Mouse (Mus musculus) MEL (cell line): ENCODE data around the gene Gm20388. TPM values are rescaled to one million over a fixed set of nuclear protein-coding genes. Genes with fewer than 3 reads are reported as not detected.

Source experiments
- DNase-seq: peaks from one replicate; pipeline ENCODE4 v3.0.0; 2011; ENCODE audit warnings: low read depth, low spot score
- H3K27ac ChIP-seq: 2 replicates; pipeline ENCODE4 v1.5.1; 2012; ENCODE audit warnings: low read depth, mild to moderate bottlenecking, control low read depth, low read length, moderate library complexity; ENCODE audit not compliant: control insufficient read depth
- H3K27me3 ChIP-seq, 2 experiments: fragments of 150-350 bp in 1 of 2; sonication (generic) in 1 of 2; 2 replicates each; pipeline ENCODE4 v1.6.1; 2012; ENCODE audit warnings: low read length in 2 of 2, mild to moderate bottlenecking in 2 of 2, improper control_type of control experiment in 1 of 2, moderate library complexity in 1 of 2; ENCODE audit not compliant: insufficient read depth in 2 of 2, control insufficient read depth in 1 of 2
- H3K36me3 ChIP-seq, 2 experiments: 2 replicates each; pipeline ENCODE4 v1.6.1; 2012 to 2014; ENCODE audit warnings: low read length in 2 of 2, improper control_type of control experiment in 1 of 2, inconsistent platforms in 1 of 2, mild to moderate bottlenecking in 1 of 2; ENCODE audit not compliant: insufficient read depth in 2 of 2, control insufficient read depth in 1 of 2
- H3K4me1 ChIP-seq, 2 experiments: fragments of 150-350 bp in 1 of 2; sonication (generic) in 1 of 2; 2 replicates each; pipeline ENCODE4 v1.6.1; 2012; ENCODE audit warnings: low read length in 2 of 2, improper control_type of control experiment in 1 of 2, mild to moderate bottlenecking in 1 of 2; ENCODE audit not compliant: insufficient read depth in 2 of 2, control insufficient read depth in 1 of 2
- H3K4me3 ChIP-seq, 2 experiments: fragments of 150-350 bp in 1 of 2; sonication (generic) in 1 of 2; 2 replicates each; pipeline ENCODE4 v1.5.1; 2012; ENCODE audit warnings: low read depth in 2 of 2, low read length in 2 of 2, mild to moderate bottlenecking in 2 of 2, moderate library complexity in 2 of 2, control low read depth in 1 of 2, improper control_type of control experiment in 1 of 2; ENCODE audit not compliant: control insufficient read depth in 1 of 2, insufficient read depth in 1 of 2
- H3K79me2 ChIP-seq: 2 replicates; pipeline ENCODE4 v1.6.1; 2012; ENCODE audit warnings: mild to moderate bottlenecking, low read length, moderate library complexity; ENCODE audit not compliant: control insufficient read depth, poor library complexity, insufficient read depth
- H3K9ac ChIP-seq: 2 replicates; pipeline ENCODE4 v1.6.1; 2012; ENCODE audit warnings: low read depth, mild to moderate bottlenecking, control low read depth, low read length, moderate library complexity; ENCODE audit not compliant: control insufficient read depth, poor library complexity, severe bottlenecking
- H3K9me3 ChIP-seq: fragments of 150-350 bp; sonication (generic); replicated peaks from 2 replicates; pipeline ENCODE4 v1.6.1; 2012; ENCODE audit warnings: mild to moderate bottlenecking, low read length, improper control_type of control experiment, moderate library complexity; ENCODE audit not compliant: insufficient read depth
- BHLHE40 ChIP-seq: IDR thresholded peaks from 2 replicates; pipeline ENCODE4 v1.6.1; 2012; ENCODE audit warnings: low read depth, mild to moderate bottlenecking, inconsistent platforms, low read length, improper control_type of control experiment, borderline replicate concordance
- CHD1 ChIP-seq: IDR thresholded peaks from 2 replicates; pipeline ENCODE4 v1.6.1; 2012; ENCODE audit warnings: low read depth, mild to moderate bottlenecking, inconsistent platforms, low read length, improper control_type of control experiment
- E2F4 ChIP-seq: IDR thresholded peaks from 2 replicates; pipeline ENCODE4 v1.6.1; 2011; ENCODE audit warnings: low read depth, low read length, improper control_type of control experiment, borderline replicate concordance
- GABPA ChIP-seq: IDR thresholded peaks from 2 replicates; pipeline ENCODE4 v1.6.1; 2012; ENCODE audit warnings: low read depth, mild to moderate bottlenecking, inconsistent platforms, low read length, improper control_type of control experiment, moderate library complexity
- GATA1 ChIP-seq: IDR thresholded peaks from 2 replicates; pipeline ENCODE4 v1.6.1; 2011; ENCODE audit warnings: low read depth, low read length, improper control_type of control experiment
- HCFC1 ChIP-seq: IDR thresholded peaks from 2 replicates; pipeline ENCODE4 v1.6.1; 2012; ENCODE audit warnings: low read depth, mild to moderate bottlenecking, inconsistent platforms, low read length, improper control_type of control experiment, moderate library complexity
- JUND ChIP-seq: IDR thresholded peaks from 2 replicates; pipeline ENCODE4 v1.6.1; 2011; ENCODE audit warnings: low read depth, mild to moderate bottlenecking, improper control_type of control experiment, low read length
- MAFK ChIP-seq: IDR thresholded peaks from 2 replicates; pipeline ENCODE4 v1.6.1; 2011; ENCODE audit warnings: low read depth, mild to moderate bottlenecking, low read length, improper control_type of control experiment, borderline replicate concordance
- MXI1 ChIP-seq: IDR thresholded peaks from 2 replicates; pipeline ENCODE4 v1.6.1; 2011; ENCODE audit warnings: mild to moderate bottlenecking, low read depth, low read length, improper control_type of control experiment
- MYB ChIP-seq: IDR thresholded peaks from 2 replicates; pipeline ENCODE4 v1.6.1; 2011; ENCODE audit warnings: mild to moderate bottlenecking, low read depth, low read length, improper control_type of control experiment
- MYC ChIP-seq: IDR thresholded peaks from 2 replicates; pipeline ENCODE4 v1.6.1; 2011; ENCODE audit warnings: low read depth, mild to moderate bottlenecking, low read length, improper control_type of control experiment, moderate library complexity
- NRF1 ChIP-seq: IDR thresholded peaks from 2 replicates; pipeline ENCODE4 v1.6.1; 2014; ENCODE audit warnings: low read depth, mild to moderate bottlenecking, inconsistent platforms, low read length, improper control_type of control experiment, moderate library complexity; ENCODE audit not compliant: poor library complexity, insufficient read depth, severe bottlenecking
- POLR2A ChIP-seq, 2 experiments: IDR thresholded peaks; 2 replicates each; pipeline ENCODE4 v1.6.1; 2011 to 2012; ENCODE audit warnings: low read length in 2 of 2, mild to moderate bottlenecking in 2 of 2, control low read depth in 1 of 2, improper control_type of control experiment in 1 of 2, low read depth in 1 of 2, moderate library complexity in 1 of 2; ENCODE audit not compliant: control insufficient read depth in 1 of 2, insufficient read depth in 1 of 2, poor library complexity in 1 of 2
- POLR2AphosphoS5 ChIP-seq: IDR thresholded peaks from 2 replicates; pipeline ENCODE4 v1.6.1; 2012; ENCODE audit warnings: low read depth, borderline replicate concordance, mild to moderate bottlenecking, inconsistent platforms, low read length, moderate library complexity, mixed read lengths
- SIN3A ChIP-seq: IDR thresholded peaks from 2 replicates; pipeline ENCODE4 v1.6.1; 2012; ENCODE audit warnings: low read length, improper control_type of control experiment, inconsistent platforms
- TBP ChIP-seq: IDR thresholded peaks from 2 replicates; pipeline ENCODE4 v1.8.0; 2011; ENCODE audit warnings: low read depth, low read length, improper control_type of control experiment
- USF2 ChIP-seq, 2 experiments: IDR thresholded peaks; 2 replicates each; pipeline ENCODE4 v1.6.1; 2011 to 2012; ENCODE audit warnings: improper control_type of control experiment in 2 of 2, low read length in 2 of 2, borderline replicate concordance in 1 of 2, inconsistent platforms in 1 of 2, low read depth in 1 of 2, mild to moderate bottlenecking in 1 of 2; ENCODE audit not compliant: insufficient read depth in 1 of 2
- ZC3H11A ChIP-seq: IDR thresholded peaks from 2 replicates; pipeline ENCODE4 v1.6.1; 2012; ENCODE audit warnings: low read depth, mild to moderate bottlenecking, inconsistent platforms, low read length, improper control_type of control experiment
- ZKSCAN1 ChIP-seq: IDR thresholded peaks from 2 replicates; pipeline ENCODE4 v1.6.1; 2012; ENCODE audit warnings: low read depth, mild to moderate bottlenecking, inconsistent platforms, low read length, improper control_type of control experiment, moderate library complexity
- ZMIZ1 ChIP-seq: IDR thresholded peaks from 2 replicates; pipeline ENCODE4 v1.6.1; 2012; ENCODE audit warnings: low read depth, mild to moderate bottlenecking, inconsistent platforms, low read length, improper control_type of control experiment, moderate library complexity
- polyA plus RNA-seq, 2 experiments: library from polyadenylated mRNA; stranded (reverse) in 1 of 2; unstranded in 1 of 2; fragments of >175 nt in 1 of 2; fragments of >200 nt in 1 of 2; gene quantifications; 2 replicates each; pipeline versions ENCODE4 v1.2.1 to v1.2.4; 2012; ENCODE audit warnings: low replicate concordance in 2 of 2, low read depth in 1 of 2; ENCODE audit not compliant: insufficient read length in 2 of 2, insufficient read depth in 1 of 2, missing spikeins in 1 of 2
- total RNA-seq: library from RNA; depleted of rRNA; stranded (reverse); fragments of 300-350 nt; gene quantifications from 2 replicates; pipeline ENCODE4 v1.2.3, GENCODE M21; 2012

The Gm20388 gene
- total and polyA plus RNA-seq, 3 experiments, result 11.1 to 17.8 TPM; not detected in 1

DNA sequence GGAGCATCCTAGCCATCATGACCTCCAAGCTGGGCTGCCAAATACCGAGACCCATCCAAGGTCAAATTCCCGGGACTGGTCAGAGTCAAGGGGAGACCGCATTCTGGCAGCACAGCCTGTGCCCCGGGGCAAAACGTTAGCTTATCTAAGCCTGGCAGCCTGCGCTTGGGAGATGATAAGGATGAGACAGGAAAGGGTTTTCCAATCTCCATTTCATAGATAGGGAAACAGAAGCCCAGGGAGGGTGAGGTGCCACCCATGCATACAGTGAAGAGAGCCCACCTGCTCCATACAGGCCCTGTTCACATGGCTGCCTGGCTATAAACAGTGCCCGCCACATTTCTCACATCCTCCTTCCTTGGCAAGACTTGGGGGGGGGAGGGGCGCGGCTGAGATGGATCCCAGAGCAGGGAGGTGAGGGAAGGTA lies 2755.7 kb downstream of the Gm20388 start (continued):
- TF ChIP-seq POLR2AphosphoS5, result no peak
- no peak for TF ChIP-seq MAFK
- no peak for TF ChIP-seq TBP
- TF ChIP-seq USF2 (IDR thresholded peaks at IDR 0.05; ENCODE audit: borderline replicate concordance in 1 of 2, insufficient read depth in 1 of 2, low read depth in 1 of 2, low read length in 2 of 2), result no peak
- peak; percentile 25; the same call in 1 of the 2 replicates for TF ChIP-seq ZMIZ1
- no peak for TF ChIP-seq GABPA
- no peak for TF ChIP-seq E2F4
- peak; percentile 99 for TF ChIP-seq GATA1
- TF ChIP-seq JUND, result no peak
- peak; percentile 68 for TF ChIP-seq BHLHE40
- no peak for TF ChIP-seq CHD1
- TF ChIP-seq MYC, result peak; percentile 75; the same call in 1 of the 2 replicates
- no peak for TF ChIP-seq NRF1

DNA sequence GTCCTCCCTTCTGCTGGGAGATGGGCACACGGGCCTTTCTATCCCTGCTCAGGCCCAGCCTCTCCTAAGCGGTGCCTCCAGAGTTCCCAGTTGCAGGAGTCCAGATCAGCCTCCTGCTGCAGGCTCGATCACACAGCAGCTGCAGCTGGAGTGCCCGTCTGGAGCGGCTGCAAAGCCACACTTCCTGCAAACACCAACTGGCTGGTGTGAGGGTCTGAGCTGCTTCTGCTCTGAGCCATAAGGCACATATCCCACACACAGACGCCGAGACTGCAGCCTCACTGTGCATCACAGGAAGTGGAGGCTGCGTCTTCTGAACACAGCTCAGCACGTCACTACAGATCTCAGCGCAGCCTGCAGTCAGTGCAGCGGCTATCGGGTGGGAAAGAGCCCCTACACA lies 2756.2 kb downstream of the Gm20388 start:
- peak; percentile 49 for DNase-seq
- Histone ChIP-seq H3K27me3 (no peaks in the 10 kb centered on the region), H3K9ac (no peak overlapping the region), H3K79me2 (peaks cover 88% of the 10 kb centered on the region), H3K4me1 (peaks cover 14 to 45% of the 10 kb centered on the region in 2 experiments), H3K4me3 (no peak overlapping the region)
- TF ChIP-seq POLR2A (IDR thresholded peaks at IDR 0.05; ENCODE audit: control insufficient read depth in 1 of 2, insufficient read depth in 1 of 2, low read depth in 1 of 2, low read length in 2 of 2, poor library complexity in 1 of 2) (peak in 1 of 2 experiments; percentile 27; a peak in 1 of 4 replicates), BHLHE40 (no peak)
- TF ChIP-seq, all 39 proteins: peak for 1
- Histone ChIP-seq H3K27ac (peak overlapping the region; percentile 40), H3K36me3 (peaks cover 21 to 39% of the 10 kb centered on the region in 2 experiments), H3K9me3 (no peaks in the 10 kb centered on the region)

GRCm38 (mm10) chr8:122667854-122668253 lies 2757.2 kb downstream of the Gm20388 start:
- TF ChIP-seq GABPA (no peak), TBP (no peak), ZC3H11A (no peak), JUND (no peak), ZKSCAN1 (no peak), MYB (no peak), MXI1 (no peak), SIN3A (no peak), E2F4 (no peak), HCFC1 (no peak), GATA1 (no peak), MAFK (no peak), ZMIZ1 (no peak)
- Histone ChIP-seq H3K79me2 (peaks cover 88% of the 10 kb centered on the region), H3K9ac (no peak overlapping the region), H3K4me1 (peaks cover 14 to 45% of the 10 kb centered on the region in 2 experiments), H3K36me3 (peaks cover 23 to 39% of the 10 kb centered on the region in 2 experiments), H3K27me3 (no peaks in the 10 kb centered on the region), H3K27ac (no peak overlapping the region), H3K4me3 (no peak overlapping the region), H3K9me3 (no peaks in the 10 kb centered on the region)
- DNase-seq, result no peak
